17 mouse cellular contexts compared by ENCODE assay signal in genomic region chr14:103763216-103764031, GRCm38 (mm10).
DNase-seq lines count a peak whose midpoint lies in the region; ATAC-seq lines count a peak whose summit lies in the region.
"Had no signal": no experiment of that assay in that cellular context is flagged by ENCODE, and none has a peak within 500 bp of the region (broad histone marks: within the 10 kb centered on the region; RNA-seq: fewer than 3 reads in every experiment).

No protein-coding gene starts in this region.

- WGBS in forebrain, embryonic 10.5 days: 65% methylated on average over 1 of the region's 1 CpGs
- 4% methylated on average over 1 of the region's 1 CpGs for WGBS in forebrain, embryonic 14.5 days
- 39% methylated on average over 1 of the region's 1 CpGs for WGBS in hindbrain, embryonic 15.5 days
- WGBS in midbrain, embryonic 16.5 days: 31% methylated on average over 1 of the region's 1 CpGs

- no peaks in the 10 kb centered on the region for H3K27me3 ChIP-seq in forebrain, embryonic 10.5 days (ENCODE audit: poor library complexity, severe bottlenecking)
- no peaks in the 10 kb centered on the region for H3K27me3 ChIP-seq in forebrain, embryonic 14.5 days (replicated peaks; ENCODE audit: control insufficient read depth, insufficient read depth, low read length)
- no peaks in the 10 kb centered on the region for H3K27me3 ChIP-seq in hindbrain, embryonic 15.5 days
- no peaks in the 10 kb centered on the region for H3K27me3 ChIP-seq in midbrain, embryonic 16.5 days (ENCODE audit: control insufficient read depth, insufficient read depth, low read depth, low read length)
- H3K27me3 ChIP-seq: intestine, embryonic 15.5 days had no signal

- no peaks in the 10 kb centered on the region for H3K9me3 ChIP-seq in forebrain, embryonic 10.5 days
- H3K9me3 ChIP-seq in forebrain, embryonic 14.5 days (replicated peaks; ENCODE audit: control insufficient read depth, low read length): no peaks in the 10 kb centered on the region
- no peaks in the 10 kb centered on the region for H3K9me3 ChIP-seq in hindbrain, embryonic 15.5 days
- no peaks in the 10 kb centered on the region for H3K9me3 ChIP-seq in midbrain, embryonic 16.5 days (replicated peaks; ENCODE audit: control insufficient read depth, low read length, poor library complexity, severe bottlenecking)
- H3K9me3 ChIP-seq: intestine, embryonic 15.5 days had no signal

- no peak overlapping the region for H3K4me2 ChIP-seq in forebrain, embryonic 14.5 days (ENCODE audit: low read length)
- no peak overlapping the region for H3K4me2 ChIP-seq in hindbrain, embryonic 15.5 days
- no peak overlapping the region for H3K4me2 ChIP-seq in midbrain, embryonic 16.5 days (ENCODE audit: low read length)
- H3K4me2 ChIP-seq: intestine, embryonic 15.5 days; liver, embryonic 11.5 days; lung, embryonic 14.5 days had no signal

- peak overlapping the region; percentile 83 for H3K27ac ChIP-seq in forebrain, embryonic 10.5 days
- H3K27ac ChIP-seq in forebrain, embryonic 14.5 days (ENCODE audit: low read depth, low read length): peak overlapping the region; percentile 74
- peak overlapping the region; percentile 65 for H3K27ac ChIP-seq in hindbrain, embryonic 15.5 days (replicated peaks)
- H3K27ac ChIP-seq in midbrain, embryonic 16.5 days (ENCODE audit: low read length): peak overlapping the region; percentile 54
- H3K27ac ChIP-seq: intestine, embryonic 15.5 days had no signal

- peaks cover 20% of the 10 kb centered on the region for H3K4me1 ChIP-seq in forebrain, embryonic 10.5 days
- peaks cover 4% of the 10 kb centered on the region for H3K4me1 ChIP-seq in forebrain, embryonic 14.5 days (ENCODE audit: control insufficient read depth, insufficient read depth, low read length)
- no peaks in the 10 kb centered on the region for H3K4me1 ChIP-seq in hindbrain, embryonic 15.5 days (replicated peaks)
- H3K4me1 ChIP-seq in midbrain, embryonic 16.5 days (ENCODE audit: control insufficient read depth, insufficient read depth, low read length): peaks cover 4% of the 10 kb centered on the region
- H3K4me1 ChIP-seq: intestine, embryonic 15.5 days had no signal

- no peak overlapping the region for H3K4me3 ChIP-seq in forebrain, embryonic 10.5 days
- no peak overlapping the region for H3K4me3 ChIP-seq in forebrain, embryonic 14.5 days (ENCODE audit: low read depth, low read length)
- H3K4me3 ChIP-seq in hindbrain, embryonic 15.5 days: no peak overlapping the region
- no peak overlapping the region for H3K4me3 ChIP-seq in midbrain, embryonic 16.5 days (ENCODE audit: low read depth, low read length)
- H3K4me3 ChIP-seq: intestine, embryonic 15.5 days had no signal

- DNase-seq in forebrain, embryonic 10.5 days (ENCODE audit: extremely low spot score, low spot score): no peak
- DNase-seq in forebrain, embryonic 14.5 days (ENCODE audit: low spot score): peak; percentile 84
- DNase-seq in right cerebral cortex, adult 18-20 months: no peak
- no peak for DNase-seq in adrenal gland, postnatal 10 days
- DNase-seq in right cerebral cortex, postnatal 10 days (ENCODE audit: low spot score in 2 of 2): no peak
- DNase-seq: adrenal gland, postnatal 36 days; gastrocnemius, postnatal 14 days; heart, postnatal 14 days; kidney, postnatal 14 days; left cerebral cortex, postnatal 4 days; thymus, adult 2 months had no signal

- no peaks in the 10 kb centered on the region for H3K36me3 ChIP-seq in forebrain, embryonic 10.5 days (replicated peaks)
- H3K36me3 ChIP-seq in forebrain, embryonic 14.5 days (ENCODE audit: control insufficient read depth, insufficient read depth, low read length): no peaks in the 10 kb centered on the region
- no peaks in the 10 kb centered on the region for H3K36me3 ChIP-seq in hindbrain, embryonic 15.5 days
- H3K36me3 ChIP-seq in midbrain, embryonic 16.5 days (ENCODE audit: control insufficient read depth, insufficient read depth, low read length): no peaks in the 10 kb centered on the region
- H3K36me3 ChIP-seq: intestine, embryonic 15.5 days had no signal

- ATAC-seq in forebrain, embryonic 14.5 days: peak; percentile 91
- peak; percentile 87 for ATAC-seq in hindbrain, embryonic 15.5 days (ENCODE audit: low FRiP score, low read depth)
- peak; percentile 75; the same call in 1 of the 2 replicates for ATAC-seq in midbrain, embryonic 16.5 days
- ATAC-seq: CD4-positive, CD25-positive, alpha-beta regulatory T cell, adult 4 months; intestine, embryonic 15.5 days had no signal

- no peak overlapping the region for H3K9ac ChIP-seq in forebrain, embryonic 14.5 days (ENCODE audit: low read length)
- no peak overlapping the region for H3K9ac ChIP-seq in hindbrain, embryonic 15.5 days
- no peak overlapping the region for H3K9ac ChIP-seq in midbrain, embryonic 16.5 days (ENCODE audit: low read depth, low read length)
- H3K9ac ChIP-seq: intestine, embryonic 15.5 days; lung, embryonic 14.5 days had no signal
